Mouse (Mus musculus): ENCODE measurements at regions not wholly inside any gene's neighbourhood (a gene's known extent, or its start where the extent isn't known, plus 50 kb on each side); places are given as distances from the start of the nearest gene placed in this dataset.

GRCm38 (mm10) chr4:33721971-33722370 is 202.4 kb upstream of the Cnr1 start:
- no peak for TF ChIP-seq POLR2A (IDR thresholded peaks at IDR 0.05; ENCODE audit: low read depth, low read length)
- no peak for TF ChIP-seq CTCF (IDR thresholded peaks at IDR 0.05; ENCODE audit: extremely low read depth, insufficient read depth, insufficient read length, insufficient replicate concordance)

All from spleen, adult 2 months (tissue).